16 mouse cellular contexts compared by ENCODE assay signal in the genomic region with DNA sequence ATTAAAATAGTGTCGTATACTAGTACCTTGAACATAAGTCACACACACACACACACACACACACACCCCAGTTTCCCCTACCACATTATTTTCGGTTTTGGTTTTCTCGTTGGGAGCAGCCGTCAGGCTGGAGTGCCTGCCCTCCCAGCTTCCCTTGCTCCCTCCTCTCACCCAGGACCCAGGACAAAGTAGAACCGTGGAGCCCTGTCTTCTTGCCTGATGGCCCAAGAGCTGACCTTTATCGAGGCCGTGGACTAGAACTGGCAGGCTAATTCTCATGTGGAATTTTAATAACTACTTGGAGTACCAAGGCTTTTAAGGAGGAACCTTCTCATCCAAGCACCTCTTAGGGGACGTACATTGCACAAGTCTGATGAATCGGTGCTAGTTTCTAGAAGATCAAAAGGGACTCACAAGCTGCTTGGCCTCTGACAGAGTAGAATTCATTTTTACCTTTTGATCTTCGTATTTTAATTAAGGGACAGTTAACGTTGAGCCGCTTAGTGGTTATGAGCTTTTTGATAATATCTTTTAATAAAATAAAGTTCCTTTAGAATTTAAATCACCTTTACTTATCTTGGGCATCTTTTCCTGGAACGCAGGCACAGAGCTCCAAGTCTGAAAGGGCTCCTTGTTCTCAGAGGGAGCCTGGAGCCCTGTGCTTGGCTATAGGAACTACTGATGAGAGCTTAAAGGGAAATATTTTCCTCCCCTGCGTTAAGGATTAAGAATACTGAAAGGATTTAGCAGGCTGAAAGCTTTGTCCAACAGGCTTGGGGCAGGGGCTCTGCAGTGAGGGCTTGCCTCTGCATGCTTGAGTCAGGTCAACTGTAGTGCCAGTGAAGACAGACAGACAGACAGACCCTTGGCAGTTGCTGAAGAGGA. TPM values are rescaled to one million over a fixed set of nuclear protein-coding genes. Genes with fewer than 3 reads are reported as not detected.
DNase-seq lines count a peak whose midpoint lies in the region; ATAC-seq lines count a peak whose summit lies in the region.
"Had no signal": no experiment of that assay in that cellular context is flagged by ENCODE, and none has a peak within 500 bp of the region (broad histone marks: within the 10 kb centered on the region; RNA-seq: fewer than 3 reads in every experiment).

No protein-coding gene starts in this region.

- peak; percentile 17 for DNase-seq in forebrain, embryonic 14.5 days (ENCODE audit: low spot score)
- no peak for DNase-seq in limb, embryonic 10.5 days (ENCODE audit: low spot score)
- DNase-seq in left cerebral cortex, postnatal 36 days (ENCODE audit: low spot score in 2 of 2), result no peak
- DNase-seq in cerebellum, adult 8-10 months, result no peak
- DNase-seq: adrenal gland, postnatal 25 days; heart, adult 2 months; heart, postnatal 36 days; kidney, postnatal 14 days had no signal

- no peak overlapping the region for H3K27ac ChIP-seq in forebrain, embryonic 14.5 days (ENCODE audit: low read depth, low read length)
- no peak overlapping the region for H3K27ac ChIP-seq in forebrain, embryonic 15.5 days (replicated peaks)
- 0 out of 2 replicates have a peak overlapping the region, but pooled peaks have one; percentile 42 for H3K27ac ChIP-seq in limb, embryonic 12.5 days
- H3K27ac ChIP-seq in limb, embryonic 10.5 days, result no peak overlapping the region
- peak overlapping the region; percentile 62 for H3K27ac ChIP-seq in embryonic facial prominence, embryonic 13.5 days
- H3K27ac ChIP-seq in midbrain, embryonic 13.5 days, result peak overlapping the region; percentile 51
- H3K27ac ChIP-seq: heart, adult 2 months; left cerebral cortex, adult 2 months had no signal

- 30% methylated on average over 14 of the region's 14 CpGs for WGBS in forebrain, embryonic 14.5 days
- 36% methylated on average over 14 of the region's 14 CpGs for WGBS in forebrain, embryonic 15.5 days
- WGBS in limb, embryonic 12.5 days, result 60% methylated on average over 14 of the region's 14 CpGs
- WGBS in limb, embryonic 10.5 days, result 76% methylated on average over 14 of the region's 14 CpGs
- WGBS in embryonic facial prominence, embryonic 13.5 days, result 40% methylated on average over 14 of the region's 14 CpGs
- 47% methylated on average over 14 of the region's 14 CpGs for WGBS in midbrain, embryonic 13.5 days

- no peaks in the 10 kb centered on the region for H3K27me3 ChIP-seq in forebrain, embryonic 14.5 days (replicated peaks; ENCODE audit: control insufficient read depth, insufficient read depth, low read length)
- H3K27me3 ChIP-seq in forebrain, embryonic 15.5 days, result no peaks in the 10 kb centered on the region
- H3K27me3 ChIP-seq in limb, embryonic 12.5 days, result no peaks in the 10 kb centered on the region
- no peaks in the 10 kb centered on the region for H3K27me3 ChIP-seq in limb, embryonic 10.5 days (ENCODE audit: low read depth, poor library complexity, severe bottlenecking)
- H3K27me3 ChIP-seq in embryonic facial prominence, embryonic 13.5 days, result no peaks in the 10 kb centered on the region
- H3K27me3 ChIP-seq in midbrain, embryonic 13.5 days, result no peaks in the 10 kb centered on the region

- no peak overlapping the region for H3K9ac ChIP-seq in forebrain, embryonic 14.5 days (ENCODE audit: low read length)
- H3K9ac ChIP-seq in forebrain, embryonic 15.5 days (replicated peaks), result no peak overlapping the region
- no peak overlapping the region for H3K9ac ChIP-seq in limb, embryonic 12.5 days (replicated peaks)
- H3K9ac ChIP-seq in embryonic facial prominence, embryonic 13.5 days, result no peak overlapping the region
- no peak overlapping the region for H3K9ac ChIP-seq in midbrain, embryonic 13.5 days (replicated peaks)

- H3K36me3 ChIP-seq in forebrain, embryonic 14.5 days (ENCODE audit: control insufficient read depth, insufficient read depth, low read length), result peaks cover 46% of the 10 kb centered on the region
- peaks cover 40% of the 10 kb centered on the region for H3K36me3 ChIP-seq in forebrain, embryonic 15.5 days
- H3K36me3 ChIP-seq in limb, embryonic 12.5 days, result peaks cover 13% of the 10 kb centered on the region; the same call in 1 of the 2 replicates
- H3K36me3 ChIP-seq in limb, embryonic 10.5 days, result peaks cover 8% of the 10 kb centered on the region
- peaks cover 8% of the 10 kb centered on the region; the same call in 1 of the 2 replicates for H3K36me3 ChIP-seq in embryonic facial prominence, embryonic 13.5 days
- H3K36me3 ChIP-seq in midbrain, embryonic 13.5 days, result peaks cover 56% of the 10 kb centered on the region
- H3K36me3 ChIP-seq: G1E had no signal

- no peaks in the 10 kb centered on the region for H3K9me3 ChIP-seq in forebrain, embryonic 14.5 days (replicated peaks; ENCODE audit: control insufficient read depth, low read length)
- H3K9me3 ChIP-seq in forebrain, embryonic 15.5 days, result no peaks in the 10 kb centered on the region
- no peaks in the 10 kb centered on the region for H3K9me3 ChIP-seq in limb, embryonic 12.5 days
- no peaks in the 10 kb centered on the region for H3K9me3 ChIP-seq in limb, embryonic 10.5 days (replicated peaks)
- no peaks in the 10 kb centered on the region for H3K9me3 ChIP-seq in embryonic facial prominence, embryonic 13.5 days
- no peaks in the 10 kb centered on the region for H3K9me3 ChIP-seq in midbrain, embryonic 13.5 days
- H3K9me3 ChIP-seq: G1E had no signal

- intact Hi-C loops in left cerebral cortex, postnatal 36 days (cut with DNase I), result loop anchor here (5.0 kb wide), 1 partner anchor 149 kb away; no protein-coding TSS in a partner anchor

- H3K4me2 ChIP-seq in forebrain, embryonic 14.5 days (ENCODE audit: low read length), result no peak overlapping the region
- H3K4me2 ChIP-seq in forebrain, embryonic 15.5 days (replicated peaks), result no peak overlapping the region
- no peak overlapping the region for H3K4me2 ChIP-seq in limb, embryonic 12.5 days
- H3K4me2 ChIP-seq in embryonic facial prominence, embryonic 13.5 days, result no peak overlapping the region
- H3K4me2 ChIP-seq in midbrain, embryonic 13.5 days (replicated peaks), result no peak overlapping the region
- H3K4me2 ChIP-seq: liver, embryonic 11.5 days had no signal

- ATAC-seq in forebrain, embryonic 14.5 days, result peak; percentile 32; the same call in 1 of the 2 replicates
- ATAC-seq in forebrain, embryonic 15.5 days (replicated peaks), result no peak
- ATAC-seq in limb, embryonic 12.5 days (ENCODE audit: insufficient number of reproducible peaks, insufficient read depth, low FRiP score, low TSS enrichment, low read depth), result no peak
- ATAC-seq in embryonic facial prominence, embryonic 13.5 days (ENCODE audit: insufficient number of reproducible peaks, insufficient read depth, low FRiP score, low TSS enrichment, low read depth), result no peak
- ATAC-seq in midbrain, embryonic 13.5 days, result peak; percentile 48; the same call in 1 of the 2 replicates

- H3K4me1 ChIP-seq in forebrain, embryonic 14.5 days (ENCODE audit: control insufficient read depth, insufficient read depth, low read length), result no peaks in the 10 kb centered on the region
- no peaks in the 10 kb centered on the region for H3K4me1 ChIP-seq in forebrain, embryonic 15.5 days
- H3K4me1 ChIP-seq in limb, embryonic 12.5 days (replicated peaks), result no peaks in the 10 kb centered on the region
- no peaks in the 10 kb centered on the region for H3K4me1 ChIP-seq in limb, embryonic 10.5 days
- peaks cover 14% of the 10 kb centered on the region; the same call in 1 of the 2 replicates for H3K4me1 ChIP-seq in embryonic facial prominence, embryonic 13.5 days
- H3K4me1 ChIP-seq in midbrain, embryonic 13.5 days (replicated peaks), result peaks cover 18% of the 10 kb centered on the region

- no peak overlapping the region for H3K4me3 ChIP-seq in forebrain, embryonic 14.5 days (ENCODE audit: low read depth, low read length)
- no peak overlapping the region for H3K4me3 ChIP-seq in forebrain, embryonic 15.5 days
- no peak overlapping the region for H3K4me3 ChIP-seq in limb, embryonic 12.5 days (replicated peaks)
- H3K4me3 ChIP-seq in limb, embryonic 10.5 days, result no peak overlapping the region
- no peak overlapping the region for H3K4me3 ChIP-seq in embryonic facial prominence, embryonic 13.5 days
- H3K4me3 ChIP-seq in midbrain, embryonic 13.5 days (replicated peaks), result no peak overlapping the region
- H3K4me3 ChIP-seq: heart, adult 2 months; left cerebral cortex, adult 2 months had no signal

RNA-seq across cellular contexts. Expression of gene Ucp1, which starts 38.5 kb away (rescaled TPM):
- 0.14 and 0.30 TPM in 2 replicates for polyA plus RNA-seq in forebrain, embryonic 14.5 days (2014; fragmentation: Nextera tagmentation; extraction: Ambion mirVana)
- polyA plus RNA-seq in forebrain, embryonic 15.5 days (2015; fragmentation: Nextera tagmentation; extraction: Ambion mirVana), result 0.18 and 0.23 TPM in 2 replicates
- not detected in 2 replicates for polyA plus RNA-seq in limb, embryonic 12.5 days (2016; fragmentation: Nextera tagmentation; extraction: Ambion mirVana)
- not detected in 2 replicates for polyA plus RNA-seq in limb, embryonic 10.5 days (2016; fragmentation: Nextera tagmentation; extraction: Ambion mirVana)
- not detected in 2 replicates for polyA plus RNA-seq in embryonic facial prominence, embryonic 13.5 days (2015; fragmentation: Nextera tagmentation; extraction: Ambion mirVana)
- polyA plus RNA-seq in midbrain, embryonic 13.5 days (2015; fragmentation: Nextera tagmentation; extraction: Ambion mirVana), result 0.15 and 0.16 TPM in 2 replicates
- not detected for total RNA-seq in left cerebral cortex, postnatal 36 days (2021)
- total RNA-seq: G1E; left cerebral cortex, adult 2 months had no signal
- polyA plus RNA-seq: C2C12; G1E; liver, embryonic 11.5 days had no signal

Comparison
In these comparisons a context has a peak if more than half of its experiments do, and no peak if none do; other contexts are left out.
1. ATAC-seq: peak in forebrain, embryonic 14.5 days (single experiment) and midbrain, embryonic 13.5 days (single experiment); none in forebrain, embryonic 15.5 days (single experiment), limb, embryonic 12.5 days (single experiment) and embryonic facial prominence, embryonic 13.5 days (single experiment).
2. H3K27ac ChIP-seq: peak in limb, embryonic 12.5 days (single experiment), embryonic facial prominence, embryonic 13.5 days (single experiment) and midbrain, embryonic 13.5 days (single experiment); none in forebrain, embryonic 14.5 days (single experiment), forebrain, embryonic 15.5 days (single experiment) and limb, embryonic 10.5 days (single experiment).